Mouse (Mus musculus) kidney, embryonic 14.5 days (tissue): ENCODE results near the gene Tpk1. TPM values are rescaled to one million over a fixed set of nuclear protein-coding genes. Genes with fewer than 3 reads are reported as not detected.
"Not testable (repeated sequence)": the region's sequence is repeated elsewhere in the genome, so short reads cannot be mapped to it uniquely, and the experiment has no call there.

Experiments
- ATAC-seq: fragments of 200-750 bp; cut with Nextera tagmentation; 2 replicates; pipeline ENCODE4 v1.8.0; 2017; ENCODE audit warnings: moderate number of reproducible peaks, mild to moderate bottlenecking, moderate TSS enrichment, moderate library complexity; ENCODE audit not compliant: low FRiP score, low TSS enrichment
- H3K27ac ChIP-seq: fragments of 300-500 bp; sonication (generic); 2 replicates; pipeline ENCODE4 v1.5.1; 2014; ENCODE audit warnings: low read depth, mild to moderate bottlenecking, low read length, moderate library complexity, mixed read lengths
- H3K27me3 ChIP-seq: fragments of 300-500 bp; sonication (generic); 2 replicates; pipeline ENCODE4 v1.6.1; 2014; ENCODE audit warnings: mild to moderate bottlenecking, low read length; ENCODE audit not compliant: control insufficient read depth, insufficient read depth
- H3K36me3 ChIP-seq: fragments of 300-500 bp; sonication (generic); 2 replicates; pipeline ENCODE4 v1.6.1; 2014; ENCODE audit warnings: low read length, mixed read lengths; ENCODE audit not compliant: control insufficient read depth, insufficient read depth
- H3K4me1 ChIP-seq: fragments of 300-500 bp; sonication (generic); 2 replicates; pipeline ENCODE4 v1.6.1; 2014; ENCODE audit warnings: low read length, mixed read lengths; ENCODE audit not compliant: control insufficient read depth, insufficient read depth
- H3K4me2 ChIP-seq: fragments of 300-500 bp; sonication (generic); replicated peaks from 2 replicates; pipeline ENCODE4 v1.6.1; 2014; ENCODE audit warnings: low read depth, mild to moderate bottlenecking, low read length
- H3K4me3 ChIP-seq: fragments of 300-500 bp; sonication (generic); 2 replicates; pipeline ENCODE4 v1.5.1; 2014; ENCODE audit warnings: mild to moderate bottlenecking, low read length
- H3K9ac ChIP-seq: fragments of 300-500 bp; sonication (generic); 2 replicates; pipeline ENCODE4 v1.6.1; 2014; ENCODE audit warnings: low read depth, mild to moderate bottlenecking, low read length, moderate library complexity
- H3K9me3 ChIP-seq: fragments of 300-500 bp; sonication (generic); 2 replicates; pipeline ENCODE4 v1.6.1; 2016; ENCODE audit warnings: low read length; ENCODE audit not compliant: control insufficient read depth
- WGBS: fragments of 180-500 bp; shearing (Covaris S2); extraction: QIAGEN DNeasy Blood & Tissue Kit; methylation state at CpG from one replicate; pipeline ENCODE4 v1.1.7; 2014; 5-methylcytosine and 5-hydroxymethylcytosine counted together
- polyA plus RNA-seq: library from polyadenylated mRNA; unstranded; fragments of >200 nt; fragmentation: Nextera tagmentation; extraction: Ambion mirVana; gene quantifications from 2 replicates; pipeline ENCODE4 v1.2.1, GENCODE M21; 2014

Gene Tpk1
- polyA plus RNA-seq, 1 experiment from 2014 or later = 14.2 TPM

DNA sequence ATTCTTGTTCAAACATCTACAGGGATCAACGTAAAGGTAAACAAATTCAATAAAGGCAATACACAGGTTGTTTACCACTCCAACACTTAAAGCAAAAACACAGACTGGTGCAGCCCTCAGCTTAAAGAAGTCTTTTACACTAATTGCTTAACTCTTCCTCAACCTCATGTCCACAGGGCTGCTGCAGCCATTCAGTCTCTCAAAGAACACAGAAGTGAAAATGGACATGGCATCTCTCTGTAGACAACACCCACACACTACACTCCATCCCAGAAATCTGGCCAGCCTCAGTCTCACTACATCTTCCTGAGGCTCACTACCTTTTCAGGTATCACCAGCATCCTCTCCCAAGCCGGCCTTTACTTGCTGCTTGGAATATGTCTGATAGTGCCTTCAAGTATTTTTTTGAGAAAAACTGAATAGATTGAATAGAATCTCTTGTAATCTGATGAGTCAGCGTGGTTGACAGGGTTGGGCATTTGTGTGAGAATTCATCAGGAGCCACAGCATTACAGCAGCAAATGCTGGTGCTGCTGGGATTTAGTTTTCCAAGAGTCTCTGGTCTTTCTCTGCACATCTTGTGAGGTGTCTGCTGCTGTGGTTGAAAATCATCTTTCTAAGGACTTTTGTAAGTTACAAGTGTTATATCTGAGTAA lies 32.6 kb downstream of the Tpk1 start:
- ATAC-seq = no peak
- Histone ChIP-seq H3K36me3 (no peaks in the 10 kb centered on the region), H3K4me2 (no peak overlapping the region), H3K9ac (no peak overlapping the region), H3K4me1 (no peaks in the 10 kb centered on the region), H3K4me3 (no peak overlapping the region), H3K27me3 (no peaks in the 10 kb centered on the region), H3K9me3 (no peaks in the 10 kb centered on the region), H3K27ac (no peak overlapping the region)
- WGBS = 88% methylated on average over 3 of the region's 3 CpGs

DNA sequence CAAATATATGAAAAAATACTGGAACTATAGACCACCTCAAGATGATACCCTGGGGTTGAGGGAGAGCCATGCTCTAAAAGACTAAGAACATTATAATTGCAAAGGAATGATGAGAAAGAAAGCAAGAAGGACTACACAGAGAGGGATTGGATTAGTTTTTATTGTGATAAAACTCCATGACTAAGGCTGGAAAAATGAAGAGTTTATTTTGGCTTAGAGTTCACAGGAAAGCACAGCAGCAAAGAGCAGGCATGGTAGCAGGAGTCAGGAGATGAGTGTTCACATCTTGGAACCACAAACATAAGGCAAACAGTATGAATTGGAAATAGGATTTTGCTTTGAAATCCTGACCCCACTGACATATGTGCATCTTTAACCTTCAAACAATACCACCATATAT lies 33.2 kb downstream of the Tpk1 start:
- H3K4me2 ChIP-seq = no peak overlapping the region
- H3K9me3 ChIP-seq = no peaks in the 10 kb centered on the region
- H3K9ac ChIP-seq = no peak overlapping the region
- H3K36me3 ChIP-seq = no peaks in the 10 kb centered on the region
- no peaks in the 10 kb centered on the region for H3K27me3 ChIP-seq
- H3K4me3 ChIP-seq = no peak overlapping the region
- ATAC-seq = no peak
- no peak overlapping the region for H3K27ac ChIP-seq
- H3K4me1 ChIP-seq = no peaks in the 10 kb centered on the region

DNA sequence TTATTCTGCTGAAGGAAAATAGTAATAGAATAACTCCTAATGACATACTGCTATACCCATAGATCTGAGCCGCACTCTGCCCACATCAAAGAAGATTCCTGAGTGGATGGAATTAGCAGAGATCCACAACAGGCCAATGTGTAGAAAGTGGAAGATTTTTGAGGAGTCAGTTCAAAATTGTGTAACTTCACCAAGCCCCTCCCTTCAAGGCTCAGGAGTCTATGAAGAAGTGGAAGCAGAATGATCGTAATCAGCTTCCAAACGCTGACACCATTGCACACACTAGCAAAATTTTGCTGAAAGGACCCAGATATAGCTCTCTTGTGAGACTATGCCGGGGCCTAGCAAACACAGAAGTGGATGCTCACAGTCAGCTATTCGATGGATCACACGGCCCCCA lies 42.6 kb downstream of the Tpk1 start:
- ATAC-seq, H3K4me3 ChIP-seq, H3K9me3 ChIP-seq, H3K4me1 ChIP-seq, H3K36me3 ChIP-seq, H3K9ac ChIP-seq, H3K27ac ChIP-seq, H3K4me2 ChIP-seq, H3K27me3 ChIP-seq: not testable (repeated sequence)
- WGBS = 96% methylated on average over 6 of the region's 6 CpGs

DNA sequence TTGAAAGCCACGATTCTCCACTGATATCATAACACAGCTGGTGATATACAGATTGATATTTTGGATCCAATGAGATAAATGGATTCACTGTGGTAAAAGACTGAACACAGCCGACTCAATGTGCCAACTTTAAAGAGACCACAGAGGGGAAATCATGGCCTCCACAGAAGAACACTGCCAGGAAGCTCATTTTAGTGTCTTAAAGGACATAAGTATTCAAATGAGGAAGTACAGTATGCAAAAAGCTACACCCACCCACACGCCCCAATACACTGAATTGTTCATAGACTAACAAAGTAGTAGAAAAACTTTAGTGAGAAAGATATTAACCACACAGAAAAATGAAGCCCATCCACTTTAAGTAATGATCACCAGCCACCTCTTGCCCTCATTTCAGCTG lies 46.8 kb downstream of the Tpk1 start:
- Histone ChIP-seq H3K9ac (no peak overlapping the region), H3K36me3 (no peaks in the 10 kb centered on the region), H3K9me3 (no peaks in the 10 kb centered on the region), H3K4me1 (no peaks in the 10 kb centered on the region), H3K27ac (no peak overlapping the region), H3K27me3 (no peaks in the 10 kb centered on the region), H3K4me2 (no peak overlapping the region), H3K4me3 (no peak overlapping the region)
- no peak for ATAC-seq
- 79% methylated on average over 3 of the region's 3 CpGs for WGBS

DNA sequence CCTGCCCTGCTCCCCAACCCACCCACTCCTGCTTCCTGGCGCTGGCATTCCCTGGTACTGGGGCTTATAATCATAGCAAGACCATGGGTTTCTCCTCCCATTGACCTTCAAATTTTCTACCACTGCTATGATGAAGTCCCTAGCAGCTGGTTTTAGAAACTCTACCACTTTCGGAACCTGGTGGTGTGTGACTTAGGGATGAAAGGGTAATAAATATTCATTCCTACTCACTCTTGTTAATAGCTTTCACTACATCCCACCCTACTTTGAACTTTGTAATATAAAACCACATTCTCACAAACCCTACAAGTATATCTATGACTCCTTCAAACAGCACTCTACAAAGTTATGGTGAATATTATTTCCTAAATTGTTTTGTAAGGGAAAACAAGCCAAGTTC lies 54.3 kb downstream of the Tpk1 start:
- peak; percentile 71; the same call in 1 of the 2 replicates for ATAC-seq
- H3K36me3 ChIP-seq = no peaks in the 10 kb centered on the region
- H3K4me1 ChIP-seq = no peaks in the 10 kb centered on the region
- H3K9ac ChIP-seq = no peak overlapping the region
- H3K27ac ChIP-seq = no peak overlapping the region
- H3K4me3 ChIP-seq = no peak overlapping the region
- H3K9me3 ChIP-seq = no peaks in the 10 kb centered on the region
- H3K27me3 ChIP-seq = no peaks in the 10 kb centered on the region
- 39% methylated on average over 2 of the region's 2 CpGs for WGBS
- H3K4me2 ChIP-seq = no peak overlapping the region

DNA sequence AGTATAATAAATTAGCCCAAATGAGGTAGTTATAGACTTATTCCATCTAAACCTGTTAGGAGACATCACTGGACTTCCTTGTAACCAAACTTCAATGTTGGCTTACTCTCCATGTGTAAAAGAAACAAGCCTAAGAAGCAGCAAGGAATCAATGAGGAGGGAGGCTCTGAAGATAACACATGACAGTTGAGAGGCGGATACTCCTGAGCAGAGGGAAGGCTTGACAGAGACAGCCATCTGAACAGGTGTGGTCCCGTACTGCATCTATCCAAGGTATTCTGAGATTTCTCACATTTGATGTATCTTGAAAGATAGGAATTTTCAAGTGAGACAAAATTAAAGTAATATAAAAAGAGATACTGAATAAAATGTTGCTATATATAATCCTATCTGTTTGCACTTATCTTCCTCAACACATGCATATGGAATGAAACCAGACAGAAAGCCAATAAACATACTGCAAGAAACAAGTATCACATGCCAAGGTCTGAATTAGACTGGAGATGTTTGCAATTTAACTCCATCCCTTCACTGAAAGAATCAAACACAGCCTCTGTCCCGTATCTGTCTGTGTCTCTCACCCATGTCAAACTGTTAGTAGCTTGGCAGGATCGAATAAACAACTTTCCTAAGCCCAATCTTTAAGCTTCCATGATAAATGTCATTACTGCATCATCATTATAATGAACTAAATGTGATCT lies 75.1 kb downstream of the Tpk1 start:
- Histone ChIP-seq H3K4me2 (no peak overlapping the region), H3K9me3 (no peaks in the 10 kb centered on the region), H3K36me3 (no peaks in the 10 kb centered on the region), H3K27ac (no peak overlapping the region), H3K4me3 (no peak overlapping the region), H3K9ac (no peak overlapping the region), H3K27me3 (no peaks in the 10 kb centered on the region), H3K4me1 (no peaks in the 10 kb centered on the region)
- ATAC-seq = no peak
- 68% methylated on average over 4 of the region's 4 CpGs for WGBS

DNA sequence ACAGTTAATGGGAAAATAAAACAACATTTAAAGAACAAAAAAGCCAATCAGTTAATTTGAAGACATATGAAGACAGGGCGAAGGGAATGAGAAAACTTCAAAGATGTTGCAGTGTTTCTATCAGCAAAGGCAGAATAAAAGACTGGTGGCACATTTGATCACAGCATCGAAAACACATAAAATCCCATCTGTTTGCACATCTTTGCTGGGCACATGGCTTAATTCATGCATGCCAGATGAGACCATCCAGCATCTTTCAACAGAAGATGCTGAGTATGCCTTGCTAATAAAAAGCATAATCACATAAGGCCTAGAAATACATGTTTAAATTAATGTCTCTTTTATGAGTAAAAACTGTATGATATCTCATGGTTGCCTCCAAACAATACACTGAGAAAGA lies 80.8 kb downstream of the Tpk1 start:
- no peaks in the 10 kb centered on the region for H3K9me3 ChIP-seq
- no peak overlapping the region for H3K4me2 ChIP-seq
- ATAC-seq = no peak
- no peak overlapping the region for H3K4me3 ChIP-seq
- H3K27ac ChIP-seq = no peak overlapping the region
- no peaks in the 10 kb centered on the region for H3K27me3 ChIP-seq
- no peaks in the 10 kb centered on the region for H3K36me3 ChIP-seq
- no peaks in the 10 kb centered on the region for H3K4me1 ChIP-seq
- WGBS = 97% methylated on average over 2 of the region's 2 CpGs
- no peak overlapping the region for H3K9ac ChIP-seq

DNA sequence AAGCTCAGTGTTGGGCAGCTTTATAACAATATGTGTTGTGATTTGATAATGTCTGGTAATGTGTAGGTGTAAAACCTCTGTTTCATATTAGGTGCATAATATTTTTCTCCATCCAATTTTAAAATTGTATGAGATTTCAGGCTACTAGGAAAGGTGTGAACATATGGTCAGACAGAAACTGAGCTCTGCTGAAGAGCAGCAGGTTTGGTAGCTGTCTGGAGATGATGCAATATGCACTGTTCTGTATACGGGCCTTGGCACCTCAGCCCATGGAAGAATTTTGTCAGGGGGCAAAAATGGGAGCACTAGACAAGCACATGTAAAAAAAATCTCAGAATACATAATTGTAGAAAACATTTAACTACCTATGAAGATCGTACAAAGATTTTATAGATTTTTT lies 84.3 kb downstream of the Tpk1 start:
- Histone ChIP-seq H3K36me3 (no peaks in the 10 kb centered on the region), H3K4me2 (no peak overlapping the region), H3K27ac (no peak overlapping the region), H3K4me1 (no peaks in the 10 kb centered on the region), H3K9ac (no peak overlapping the region), H3K9me3 (no peaks in the 10 kb centered on the region), H3K27me3 (no peaks in the 10 kb centered on the region), H3K4me3 (no peak overlapping the region)
- ATAC-seq = no peak
- 86% methylated on average over 2 of the region's 2 CpGs for WGBS

DNA sequence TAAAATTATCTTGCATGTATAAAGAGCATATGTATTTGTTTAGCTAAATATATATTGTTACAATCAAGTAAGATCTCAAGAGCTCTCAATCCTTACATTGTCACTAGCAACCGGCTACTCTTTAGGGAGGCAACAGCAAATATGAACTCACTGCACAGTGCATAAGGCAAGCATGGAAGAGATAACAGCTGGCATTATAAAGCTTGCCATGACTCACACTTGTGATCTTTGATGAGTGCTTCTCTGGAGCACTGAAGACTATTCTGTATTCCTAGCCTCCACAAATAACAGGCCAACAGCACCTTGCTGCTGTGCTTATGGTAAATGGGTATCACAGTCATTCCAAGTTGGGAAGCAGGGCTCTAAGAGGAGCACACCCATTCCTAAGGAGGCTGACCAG lies 98.2 kb downstream of the Tpk1 start:
- no peak overlapping the region for H3K4me3 ChIP-seq
- no peaks in the 10 kb centered on the region for H3K4me1 ChIP-seq
- WGBS = 97% methylated on average over 1 of the region's 1 CpGs
- no peak overlapping the region for H3K9ac ChIP-seq
- no peak for ATAC-seq
- no peak overlapping the region for H3K4me2 ChIP-seq
- H3K36me3 ChIP-seq = no peaks in the 10 kb centered on the region
- no peak overlapping the region for H3K27ac ChIP-seq
- H3K27me3 ChIP-seq = no peaks in the 10 kb centered on the region
- H3K9me3 ChIP-seq = no peaks in the 10 kb centered on the region
